Mouse (Mus musculus) embryo, embryonic 11.5 days (tissue): ENCODE measurements at regions not wholly inside any gene's neighbourhood (a gene's known extent, or its start where the extent isn't known, plus 50 kb on each side); places are given as distances from the start of the nearest gene placed in this dataset.
"Not testable (repeated sequence)": the region's sequence is repeated elsewhere in the genome, so short reads cannot be mapped to it uniquely, and the experiment has no call there.

Experiments
- DNase-seq: peaks from one replicate; pipeline ENCODE4 v3.0.0-alpha.2; 2012; ENCODE audit warnings: low read depth, low spot score

GRCm38 (mm10) chr14:59075845-59076745 lies 66.6 kb downstream of the 1700129C05Rik start:
- peak; percentile 14 for DNase-seq

- no peak for DNase-seq
Measured at GRCm38 (mm10) chr14:59072323-59073039, 70.2 kb downstream of the 1700129C05Rik start.

- no peak for DNase-seq
Measured at GRCm38 (mm10) chr14:59070056-59070455, 72.6 kb downstream of the 1700129C05Rik start.

- DNase-seq: no peak
Measured at GRCm38 (mm10) chr14:59066456-59067220, 76.1 kb downstream of the 1700129C05Rik start.

GRCm38 (mm10) chr14:59063221-59063620 lies 79.5 kb downstream of the 1700129C05Rik start:
- DNase-seq: no peak

- DNase-seq: no peak
Measured at GRCm38 (mm10) chr14:59056832-59057231, 85.9 kb downstream of the 1700129C05Rik start.

- no peak for DNase-seq
Measured at GRCm38 (mm10) chr14:59055283-59055682, 87.4 kb downstream of the 1700129C05Rik start.

- no peak for DNase-seq
Measured at GRCm38 (mm10) chr14:59052421-59052820, 90.3 kb downstream of the 1700129C05Rik start.

- DNase-seq: no peak
Measured at GRCm38 (mm10) chr14:59051478-59051879, 91.2 kb downstream of the 1700129C05Rik start.

- DNase-seq: no peak
Measured at GRCm38 (mm10) chr14:59045687-59046086, 97.0 kb downstream of the 1700129C05Rik start.

- no peak for DNase-seq
Measured at GRCm38 (mm10) chr14:59045235-59045634, 97.5 kb downstream of the 1700129C05Rik start.

- no peak for DNase-seq
Measured at GRCm38 (mm10) chr14:59042152-59042551, 100.5 kb downstream of the 1700129C05Rik start.

- not testable (repeated sequence) for DNase-seq
Measured at GRCm38 (mm10) chr14:59025757-59026156, 116.9 kb downstream of the 1700129C05Rik start.

GRCm38 (mm10) chr14:59009534-59009933 lies 133.2 kb downstream of the 1700129C05Rik start:
- DNase-seq: no peak

- no peak for DNase-seq
Measured at GRCm38 (mm10) chr14:58999106-58999778, 143.5 kb downstream of the 1700129C05Rik start.

GRCm38 (mm10) chr14:58994994-58995393 lies 147.7 kb downstream of the 1700129C05Rik start:
- no peak for DNase-seq

- DNase-seq: no peak
Measured at GRCm38 (mm10) chr14:58989644-58990217, 153.0 kb downstream of the 1700129C05Rik start.

GRCm38 (mm10) chr14:58987688-58988087 lies 155.0 kb downstream of the 1700129C05Rik start:
- DNase-seq: no peak

- no peak for DNase-seq
Measured at GRCm38 (mm10) chr14:58985838-58986237, 156.9 kb downstream of the 1700129C05Rik start.

GRCm38 (mm10) chr14:58976791-58977190 lies 165.9 kb downstream of the 1700129C05Rik start:
- no peak for DNase-seq

- DNase-seq: no peak
Measured at GRCm38 (mm10) chr14:58969248-58969647, 173.4 kb downstream of the 1700129C05Rik start.
